Mouse (Mus musculus): ENCODE measurements around the gene Ttc23. TPM values are rescaled to one million over a fixed set of nuclear protein-coding genes. Genes with fewer than 3 reads are reported as not detected.

Gene Ttc23
- polyA plus RNA-seq, 1 experiment = 42.0 TPM

DNA sequence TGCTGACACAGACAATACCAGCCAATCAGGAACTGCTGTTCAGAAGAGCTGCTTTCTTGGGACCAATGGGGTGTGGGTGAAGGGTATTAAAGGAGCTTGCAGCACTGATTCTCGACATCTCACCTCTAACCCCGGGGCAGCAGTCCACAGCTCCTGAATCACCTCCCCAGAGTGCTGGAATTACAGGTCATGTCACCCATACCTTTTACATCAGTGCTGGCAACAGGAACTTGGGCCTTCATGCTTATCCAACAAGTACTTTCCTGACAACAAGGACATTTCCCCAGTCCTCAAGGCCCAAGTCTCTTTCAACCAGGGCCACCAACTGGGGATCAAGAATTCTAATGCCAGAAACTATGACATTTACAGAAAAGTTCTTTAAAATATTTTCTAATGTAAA lies 11.0 kb upstream of the Ttc23 start:
- H3K27me3 ChIP-seq (ENCODE audit: control insufficient read depth, insufficient read depth, low read length, poor library complexity, severe bottlenecking) = no peaks in the 10 kb centered on the region
- H3K9ac ChIP-seq (ENCODE audit: low read depth, poor library complexity, severe bottlenecking) = no peak overlapping the region
- H3K4me1 ChIP-seq (ENCODE audit: control insufficient read depth, insufficient read depth, low read length) = no peaks in the 10 kb centered on the region
- H3K36me3 ChIP-seq (ENCODE audit: control insufficient read depth, insufficient read depth, low read length, poor library complexity, severe bottlenecking) = no peaks in the 10 kb centered on the region
- H3K27ac ChIP-seq (ENCODE audit: insufficient read depth, low read length) = no peak overlapping the region
- no peaks in the 10 kb centered on the region for H3K9me3 ChIP-seq (replicated peaks; ENCODE audit: control insufficient read depth, insufficient read depth, low read length, poor library complexity, severe bottlenecking)
- no peak overlapping the region for H3K4me3 ChIP-seq (ENCODE audit: low read depth, low read length)
- TF ChIP-seq POLR2A (IDR thresholded peaks at IDR 0.05; ENCODE audit: insufficient read depth, low read length) = no peak
- no peak for TF ChIP-seq CTCF (IDR thresholded peaks at IDR 0.05; ENCODE audit: low read depth, low read length)
- no peak for TF ChIP-seq EP300 (IDR thresholded peaks at IDR 0.05; ENCODE audit: insufficient read depth, low read depth, low read length)

DNA sequence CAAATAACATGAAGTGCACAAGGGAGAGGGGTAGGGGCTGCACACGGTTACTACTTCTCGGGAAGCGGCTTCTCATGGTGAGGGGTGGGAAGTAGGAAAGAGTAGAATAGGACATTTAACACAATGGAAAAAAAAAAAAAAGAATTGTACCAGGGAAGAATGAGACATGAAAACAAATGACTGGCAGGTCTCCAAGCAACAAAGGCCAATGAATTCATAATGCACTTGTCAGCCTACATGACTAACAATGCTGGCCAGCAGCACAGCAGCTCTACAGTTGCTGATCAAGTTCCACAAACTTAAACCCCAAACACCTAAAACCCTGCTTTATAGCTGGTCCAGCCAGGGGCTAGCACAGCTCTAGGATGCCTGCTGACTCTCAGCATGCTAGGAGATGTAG lies 8.2 kb upstream of the Ttc23 start:
- H3K4me3 ChIP-seq (ENCODE audit: low read depth, low read length) = no peak overlapping the region
- H3K9ac ChIP-seq (ENCODE audit: low read depth, poor library complexity, severe bottlenecking) = no peak overlapping the region
- no peaks in the 10 kb centered on the region for H3K36me3 ChIP-seq (ENCODE audit: control insufficient read depth, insufficient read depth, low read length, poor library complexity, severe bottlenecking)
- no peak overlapping the region for H3K27ac ChIP-seq (ENCODE audit: insufficient read depth, low read length)
- no peaks in the 10 kb centered on the region for H3K9me3 ChIP-seq (replicated peaks; ENCODE audit: control insufficient read depth, insufficient read depth, low read length, poor library complexity, severe bottlenecking)
- no peaks in the 10 kb centered on the region for H3K4me1 ChIP-seq (ENCODE audit: control insufficient read depth, insufficient read depth, low read length)
- no peak for TF ChIP-seq CTCF (IDR thresholded peaks at IDR 0.05; ENCODE audit: low read depth, low read length)
- TF ChIP-seq POLR2A (IDR thresholded peaks at IDR 0.05; ENCODE audit: insufficient read depth, low read length) = no peak
- TF ChIP-seq EP300 (IDR thresholded peaks at IDR 0.05; ENCODE audit: insufficient read depth, low read depth, low read length) = no peak
- H3K27me3 ChIP-seq (ENCODE audit: control insufficient read depth, insufficient read depth, low read length, poor library complexity, severe bottlenecking) = no peaks in the 10 kb centered on the region

DNA sequence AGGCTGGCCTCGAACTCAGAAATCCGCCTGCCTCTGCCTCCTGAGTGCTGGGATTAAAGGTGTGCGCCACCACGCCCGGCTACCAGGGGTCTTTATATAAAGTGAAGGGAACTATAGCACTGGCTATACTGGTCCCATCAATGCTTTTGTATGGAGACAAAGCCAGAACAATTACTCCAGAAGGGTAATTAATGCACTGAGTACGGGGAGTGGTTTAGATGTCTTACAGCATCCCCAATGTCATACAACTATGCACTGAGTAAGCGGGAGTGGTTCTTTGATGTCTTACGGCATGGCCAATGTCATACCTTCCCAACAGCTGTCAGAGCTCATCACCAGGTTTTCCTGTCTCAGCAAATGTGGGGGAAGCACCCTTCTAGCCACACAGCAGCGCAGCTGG lies 4.3 kb upstream of the Ttc23 start:
- no peaks in the 10 kb centered on the region for H3K27me3 ChIP-seq (ENCODE audit: control insufficient read depth, insufficient read depth, low read length, poor library complexity, severe bottlenecking)
- H3K27ac ChIP-seq (ENCODE audit: insufficient read depth, low read length) = no peak overlapping the region
- no peak overlapping the region for H3K4me3 ChIP-seq (ENCODE audit: low read depth, low read length)
- H3K36me3 ChIP-seq (ENCODE audit: control insufficient read depth, insufficient read depth, low read length, poor library complexity, severe bottlenecking) = no peaks in the 10 kb centered on the region
- no peak for TF ChIP-seq CTCF (IDR thresholded peaks at IDR 0.05; ENCODE audit: low read depth, low read length)
- no peak for TF ChIP-seq EP300 (IDR thresholded peaks at IDR 0.05; ENCODE audit: insufficient read depth, low read depth, low read length)
- TF ChIP-seq POLR2A (IDR thresholded peaks at IDR 0.05; ENCODE audit: insufficient read depth, low read length) = no peak
- no peak overlapping the region for H3K9ac ChIP-seq (ENCODE audit: low read depth, poor library complexity, severe bottlenecking)
- no peaks in the 10 kb centered on the region for H3K4me1 ChIP-seq (ENCODE audit: control insufficient read depth, insufficient read depth, low read length)
- no peaks in the 10 kb centered on the region for H3K9me3 ChIP-seq (replicated peaks; ENCODE audit: control insufficient read depth, insufficient read depth, low read length, poor library complexity, severe bottlenecking)

DNA sequence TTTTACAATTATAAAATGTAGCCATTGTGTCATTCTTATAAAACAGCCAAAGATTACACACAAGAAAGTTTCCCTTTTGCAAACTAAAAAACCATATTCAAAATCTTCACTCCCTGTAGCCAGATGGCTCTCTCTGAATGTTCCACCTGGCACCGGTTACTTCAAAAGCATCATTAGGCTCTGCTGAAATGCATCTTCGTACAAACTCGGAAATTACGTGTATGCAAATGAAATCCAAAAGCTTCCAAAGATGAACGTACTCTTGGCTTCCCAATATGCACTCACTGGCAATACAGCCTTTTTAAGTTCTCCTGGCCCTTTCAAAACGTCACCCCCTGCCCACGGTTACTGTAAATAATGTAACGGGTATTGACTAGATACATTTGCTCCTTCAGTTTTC lies 2.9 kb upstream of the Ttc23 start:
- no peaks in the 10 kb centered on the region for H3K36me3 ChIP-seq (ENCODE audit: control insufficient read depth, insufficient read depth, low read length, poor library complexity, severe bottlenecking)
- TF ChIP-seq CTCF (IDR thresholded peaks at IDR 0.05; ENCODE audit: low read depth, low read length) (no peak), POLR2A (IDR thresholded peaks at IDR 0.05; ENCODE audit: insufficient read depth, low read length) (no peak), EP300 (IDR thresholded peaks at IDR 0.05; ENCODE audit: insufficient read depth, low read depth, low read length) (no peak)
- peaks cover 2% of the 10 kb centered on the region for H3K4me1 ChIP-seq (ENCODE audit: control insufficient read depth, insufficient read depth, low read length)
- H3K4me3 ChIP-seq (ENCODE audit: low read depth, low read length) = no peak overlapping the region
- peak overlapping the region; percentile 89 for H3K9ac ChIP-seq (ENCODE audit: low read depth, poor library complexity, severe bottlenecking)
- no peak overlapping the region for H3K27ac ChIP-seq (ENCODE audit: insufficient read depth, low read length)
- no peaks in the 10 kb centered on the region for H3K9me3 ChIP-seq (replicated peaks; ENCODE audit: control insufficient read depth, insufficient read depth, low read length, poor library complexity, severe bottlenecking)
- no peaks in the 10 kb centered on the region for H3K27me3 ChIP-seq (ENCODE audit: control insufficient read depth, insufficient read depth, low read length, poor library complexity, severe bottlenecking)

- no peaks in the 10 kb centered on the region for H3K9me3 ChIP-seq (replicated peaks; ENCODE audit: control insufficient read depth, insufficient read depth, low read length, poor library complexity, severe bottlenecking)
- peak within 1 kb of the TSS; percentile 96 for H3K4me3 ChIP-seq (ENCODE audit: low read depth, low read length)
- TF ChIP-seq POLR2A (IDR thresholded peaks at IDR 0.05; ENCODE audit: insufficient read depth, low read length) (peak; percentile 89), EP300 (IDR thresholded peaks at IDR 0.05; ENCODE audit: insufficient read depth, low read depth, low read length) (no peak)
- no peaks in the 10 kb centered on the region for H3K36me3 ChIP-seq (ENCODE audit: control insufficient read depth, insufficient read depth, low read length, poor library complexity, severe bottlenecking)
- peak within 1 kb of the TSS; percentile 89 for H3K9ac ChIP-seq (ENCODE audit: low read depth, poor library complexity, severe bottlenecking)
- peak within 1 kb of the TSS; percentile 66; the same call in 1 of the 2 replicates for H3K27ac ChIP-seq (ENCODE audit: insufficient read depth, low read length)
- no peaks in the 10 kb centered on the region for H3K27me3 ChIP-seq (ENCODE audit: control insufficient read depth, insufficient read depth, low read length, poor library complexity, severe bottlenecking)
- peaks cover 2% of the 10 kb centered on the region for H3K4me1 ChIP-seq (ENCODE audit: control insufficient read depth, insufficient read depth, low read length)
These were observed 2.2 kb upstream of the Ttc23 start, which contains the start of gene Lrrc28 for GRCm38 (mm10) chr7:67644833-67645680. Gene Lrrc28 (minus strand): TSS chr7:67645268.

- peak overlapping the region; percentile 66; the same call in 1 of the 2 replicates for H3K27ac ChIP-seq (ENCODE audit: insufficient read depth, low read length)
- no peaks in the 10 kb centered on the region for H3K9me3 ChIP-seq (replicated peaks; ENCODE audit: control insufficient read depth, insufficient read depth, low read length, poor library complexity, severe bottlenecking)
- peak overlapping the region; percentile 68 for H3K9ac ChIP-seq (ENCODE audit: low read depth, poor library complexity, severe bottlenecking)
- no peaks in the 10 kb centered on the region for H3K27me3 ChIP-seq (ENCODE audit: control insufficient read depth, insufficient read depth, low read length, poor library complexity, severe bottlenecking)
- H3K4me3 ChIP-seq (ENCODE audit: low read depth, low read length) = peak overlapping the region; percentile 91
- TF ChIP-seq CTCF (IDR thresholded peaks at IDR 0.05; ENCODE audit: low read depth, low read length) = no peak
- TF ChIP-seq EP300 (IDR thresholded peaks at IDR 0.05; ENCODE audit: insufficient read depth, low read depth, low read length) = no peak
- no peak for TF ChIP-seq POLR2A (IDR thresholded peaks at IDR 0.05; ENCODE audit: insufficient read depth, low read length)
- no peaks in the 10 kb centered on the region for H3K36me3 ChIP-seq (ENCODE audit: control insufficient read depth, insufficient read depth, low read length, poor library complexity, severe bottlenecking)
- peaks cover 2% of the 10 kb centered on the region for H3K4me1 ChIP-seq (ENCODE audit: control insufficient read depth, insufficient read depth, low read length)
These were observed 1.6 kb upstream of the Ttc23 start for GRCm38 (mm10) chr7:67645681-67646014.
